Mouse (Mus musculus) small intestine, adult 2 months (tissue): ENCODE measurements around the gene Fetub. TPM values are rescaled to one million over a fixed set of nuclear protein-coding genes. Genes with fewer than 3 reads are reported as not detected.

ENCODE experiments used
- H3K27ac ChIP-seq: fragments of 200-500 bp; 2 replicates; pipeline ENCODE4 v1.5.1; 2012; ENCODE audit warnings: low read depth, low read length, control low read depth, inconsistent platforms; ENCODE audit not compliant: insufficient read depth
- H3K27me3 ChIP-seq: fragments of 200-500 bp; 2 replicates; pipeline ENCODE4 v1.6.1; 2012; ENCODE audit warnings: mild to moderate bottlenecking, moderate library complexity, low read length, inconsistent platforms; ENCODE audit not compliant: control insufficient read depth, insufficient read depth
- H3K36me3 ChIP-seq: fragments of 200-500 bp; 2 replicates; pipeline ENCODE4 v1.6.1; 2012; ENCODE audit warnings: mild to moderate bottlenecking, low read length, control low read depth, inconsistent platforms; ENCODE audit not compliant: control insufficient read depth, insufficient read depth
- H3K4me1 ChIP-seq: fragments of 200-500 bp; 2 replicates; pipeline ENCODE4 v1.6.1; 2012; ENCODE audit warnings: low read length, inconsistent platforms, mixed read lengths; ENCODE audit not compliant: control insufficient read depth, insufficient read depth, insufficient read length
- H3K4me3 ChIP-seq: fragments of 200-500 bp; 2 replicates; pipeline ENCODE4 v1.5.1; 2012; ENCODE audit warnings: low read depth, mild to moderate bottlenecking, control low read depth, inconsistent platforms, low read length, moderate library complexity
- CTCF ChIP-seq: fragments of 200-500 bp; IDR thresholded peaks from 2 replicates; pipeline ENCODE4 v1.5.1; 2012; ENCODE audit warnings: low read depth, mild to moderate bottlenecking, control low read depth, inconsistent platforms, low read length, moderate library complexity, mixed read lengths; ENCODE audit not compliant: insufficient replicate concordance, insufficient read length; ENCODE audit errors: extremely low read depth
- POLR2A ChIP-seq: fragments of 200-500 bp; IDR thresholded peaks from 2 replicates; pipeline ENCODE4 v1.6.1; 2012; ENCODE audit warnings: low read depth, mild to moderate bottlenecking, control low read depth, inconsistent platforms, low read length, moderate library complexity
- WGBS: fragments of 180-500 bp; shearing (Covaris S2); methylation state at CpG from one replicate; pipeline ENCODE4 v1.1.7; 2018; 5-methylcytosine and 5-hydroxymethylcytosine counted together
- polyA plus RNA-seq: library from polyadenylated mRNA; depleted of rRNA; stranded (reverse); fragments of >200 nt; gene quantifications from 2 replicates; pipeline ENCODE4 v1.2.3, GENCODE M21; 2012

Gene Fetub
- polyA plus RNA-seq, 1 experiment: not detected

- no peak overlapping the region for H3K4me3 ChIP-seq
- H3K4me1 ChIP-seq: no peaks in the 10 kb centered on the region
- TF ChIP-seq POLR2A (no peak), CTCF (no peak)
- no peak overlapping the region for H3K27ac ChIP-seq
- 47% methylated on average over 6 of the region's 6 CpGs for WGBS
- H3K36me3 ChIP-seq: no peaks in the 10 kb centered on the region
- H3K27me3 ChIP-seq: no peaks in the 10 kb centered on the region
Measured at GRCm38 (mm10) chr16:22880900-22881299, 37.2 kb upstream of the Fetub start.

- Histone ChIP-seq H3K4me1 (no peaks in the 10 kb centered on the region), H3K27ac (no peak overlapping the region), H3K36me3 (no peaks in the 10 kb centered on the region), H3K4me3 (no peak overlapping the region), H3K27me3 (no peaks in the 10 kb centered on the region)
- TF ChIP-seq CTCF: no peak
- no peak for TF ChIP-seq POLR2A
- 17% methylated on average over 4 of the region's 4 CpGs for WGBS
Measured at GRCm38 (mm10) chr16:22881487-22881886, 36.6 kb upstream of the Fetub start.

- WGBS: 63% methylated on average over 5 of the region's 5 CpGs
- no peaks in the 10 kb centered on the region for H3K36me3 ChIP-seq
- H3K27me3 ChIP-seq: no peaks in the 10 kb centered on the region
- H3K4me3 ChIP-seq: no peak overlapping the region
- H3K4me1 ChIP-seq: no peaks in the 10 kb centered on the region
- H3K27ac ChIP-seq: no peak overlapping the region
- no peak for TF ChIP-seq POLR2A
- no peak for TF ChIP-seq CTCF
Measured at GRCm38 (mm10) chr16:22883441-22883840, 34.7 kb upstream of the Fetub start.

- Histone ChIP-seq H3K27ac (no peak overlapping the region), H3K4me1 (no peaks in the 10 kb centered on the region), H3K4me3 (no peak overlapping the region), H3K27me3 (no peaks in the 10 kb centered on the region), H3K36me3 (no peaks in the 10 kb centered on the region)
- WGBS: 25% methylated on average over 4 of the region's 4 CpGs
- TF ChIP-seq POLR2A: no peak
- TF ChIP-seq CTCF: no peak
Measured at GRCm38 (mm10) chr16:22885356-22885755, 32.8 kb upstream of the Fetub start.

GRCm38 (mm10) chr16:22886726-22887125, 31.4 kb upstream of the Fetub start:
- no peak for TF ChIP-seq CTCF
- TF ChIP-seq POLR2A: no peak
- no peak overlapping the region for H3K27ac ChIP-seq
- H3K4me3 ChIP-seq: no peak overlapping the region
- 58% methylated on average over 3 of the region's 3 CpGs for WGBS
- no peaks in the 10 kb centered on the region for H3K4me1 ChIP-seq
- no peaks in the 10 kb centered on the region for H3K27me3 ChIP-seq
- no peaks in the 10 kb centered on the region for H3K36me3 ChIP-seq

GRCm38 (mm10) chr16:22888835-22889234, 29.3 kb upstream of the Fetub start:
- H3K27ac ChIP-seq: no peak overlapping the region
- no peak overlapping the region for H3K4me3 ChIP-seq
- H3K27me3 ChIP-seq: no peaks in the 10 kb centered on the region
- TF ChIP-seq POLR2A (no peak), CTCF (no peak)
- H3K4me1 ChIP-seq: no peaks in the 10 kb centered on the region
- no peaks in the 10 kb centered on the region for H3K36me3 ChIP-seq
- WGBS: 70% methylated on average over 4 of the region's 4 CpGs

GRCm38 (mm10) chr16:22889716-22890115, 28.4 kb upstream of the Fetub start:
- no peaks in the 10 kb centered on the region for H3K36me3 ChIP-seq
- no peaks in the 10 kb centered on the region for H3K27me3 ChIP-seq
- TF ChIP-seq POLR2A: no peak
- TF ChIP-seq CTCF: no peak
- 72% methylated on average over 8 of the region's 8 CpGs for WGBS
- no peak overlapping the region for H3K4me3 ChIP-seq
- no peaks in the 10 kb centered on the region for H3K4me1 ChIP-seq
- H3K27ac ChIP-seq: no peak overlapping the region
